Mouse (Mus musculus) gastrocnemius, postnatal 4 days (tissue): ENCODE measurements around the gene Gmcl1. TPM values are rescaled to one million over a fixed set of nuclear protein-coding genes. Genes with fewer than 3 reads are reported as not detected.
A peak's percentile ranks its signal among the peaks of the same experiment; 100 is the strongest.

ENCODE experiments used
- DNase-seq, 2 experiments: peaks; one replicate each; pipeline ENCODE4 v3.0.0; 2021 to 2022; ENCODE audit warnings: low spot score in 2 of 2, mixed read lengths in 2 of 2
- long read RNA-seq, 2 experiments: library from polyadenylated mRNA; stranded (forward); transcript quantifications; one replicate each; pipeline ENCODE4 v2.0.0; 2021
- total RNA-seq, 2 experiments: library from RNA; stranded (reverse); gene quantifications; 2 replicates each; pipeline ENCODE4 v1.2.3; 2021

Gene Gmcl1
- total RNA-seq = 1 to 10 TPM; 7.4 to 8.4 TPM
- long read RNA-seq, experiment 1, transcript Gmcl1-201 (14 exons, 2,949 nt) = major isoform, 11 of 18 reads
- long read RNA-seq, experiment 1, partial matches to known transcripts = 0 of 18 reads
- long read RNA-seq, experiment 1, other reads (novel, unspliced or antisense) = 7 of 18 reads
- long read RNA-seq, experiment 2, transcript Gmcl1-201 (14 exons, 2,949 nt) = major isoform, 16 of 21 reads
- long read RNA-seq, experiment 2, partial matches to known transcripts = 0 of 21 reads
- long read RNA-seq, experiment 2, other reads (novel, unspliced or antisense) = 5 of 21 reads

DNA sequence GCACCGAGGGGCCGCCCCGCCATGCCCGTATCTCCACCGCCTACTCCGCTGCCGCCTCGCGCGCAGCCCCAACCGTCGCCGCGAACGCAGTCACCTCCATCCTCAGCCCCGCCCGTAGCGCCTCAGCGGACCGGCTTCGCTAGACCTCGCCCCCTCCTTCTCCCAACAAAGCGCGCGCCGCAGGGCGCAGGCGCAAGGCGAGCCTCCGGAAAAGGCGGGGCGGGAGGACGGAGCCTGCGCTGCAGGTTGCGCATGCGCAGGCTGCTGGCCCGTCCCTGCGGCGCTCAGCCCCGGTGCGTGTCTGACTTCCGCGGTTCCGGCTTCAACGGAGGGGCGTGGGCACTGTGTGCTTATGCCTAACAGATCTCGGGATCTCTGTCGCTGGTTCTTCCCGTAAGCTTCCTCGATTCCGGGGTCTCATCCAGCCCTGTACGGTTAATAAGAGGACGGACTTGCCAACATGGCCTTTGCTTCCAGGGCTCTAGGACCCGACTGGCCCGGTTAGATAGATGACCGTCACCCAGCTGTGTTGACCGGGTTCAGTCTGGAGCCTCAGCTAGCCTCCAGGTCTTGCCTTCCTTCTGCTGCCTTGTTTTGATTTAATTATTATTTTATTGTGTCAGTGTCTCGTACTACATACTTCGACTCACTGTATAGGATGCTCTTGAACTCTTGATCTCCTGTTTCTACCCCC lies at the start of gene Gmcl1:
Gmcl1 (minus strand) TSS at position 201 of the 694 bp plus-strand sequence.
- peak; percentile 87 to 94 for DNase-seq

DNA sequence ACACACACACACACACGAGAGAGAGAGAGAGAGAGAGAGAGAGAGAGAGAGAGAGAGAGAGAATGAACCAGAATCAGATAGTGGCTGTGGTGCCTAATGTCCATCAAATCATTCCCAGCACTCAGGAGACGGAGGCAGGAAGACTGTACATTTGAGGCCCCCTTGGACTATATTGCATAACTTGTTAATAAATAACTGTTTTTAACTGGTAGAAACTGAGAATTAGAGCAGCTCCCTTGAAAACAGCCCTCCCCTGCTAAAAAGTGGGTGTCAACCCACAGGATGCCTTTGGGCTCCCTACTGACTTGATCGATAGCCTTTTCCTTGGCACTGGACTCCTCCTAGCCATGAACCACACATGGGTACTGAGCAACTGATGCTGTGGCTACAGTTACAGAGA lies 49.2 kb upstream of the Gmcl1 start:
- DNase-seq = no peak

DNA sequence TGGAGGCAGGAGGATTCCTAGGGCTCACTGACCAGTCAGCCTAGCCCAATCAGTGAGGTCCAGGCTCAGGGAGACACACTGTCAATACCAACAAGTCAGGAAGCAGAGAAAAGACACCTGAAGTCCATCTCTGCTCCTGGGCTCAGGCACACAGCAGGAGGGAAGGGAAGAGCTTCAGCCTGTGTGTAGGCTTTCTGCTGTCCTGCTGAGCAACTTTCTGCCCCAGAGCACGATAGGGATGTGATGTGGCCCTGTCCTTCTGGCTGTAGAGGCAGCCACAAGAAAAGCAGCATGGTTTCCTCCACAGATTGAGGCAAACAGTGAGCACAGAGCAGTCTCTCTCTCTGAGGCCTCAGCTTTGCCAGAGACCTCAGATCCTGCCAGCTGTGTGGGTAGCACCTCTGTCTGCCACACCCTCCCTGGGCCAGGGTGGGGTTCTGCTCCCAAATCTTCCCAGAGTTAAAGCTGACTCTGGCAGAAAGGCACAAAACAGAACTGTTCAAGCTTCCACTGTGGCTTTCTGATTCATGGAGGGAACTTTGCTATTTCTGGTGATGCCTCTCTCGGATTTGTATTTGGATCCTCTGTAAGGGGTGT lies 48.3 kb upstream of the Gmcl1 start:
- DNase-seq = no peak

DNA sequence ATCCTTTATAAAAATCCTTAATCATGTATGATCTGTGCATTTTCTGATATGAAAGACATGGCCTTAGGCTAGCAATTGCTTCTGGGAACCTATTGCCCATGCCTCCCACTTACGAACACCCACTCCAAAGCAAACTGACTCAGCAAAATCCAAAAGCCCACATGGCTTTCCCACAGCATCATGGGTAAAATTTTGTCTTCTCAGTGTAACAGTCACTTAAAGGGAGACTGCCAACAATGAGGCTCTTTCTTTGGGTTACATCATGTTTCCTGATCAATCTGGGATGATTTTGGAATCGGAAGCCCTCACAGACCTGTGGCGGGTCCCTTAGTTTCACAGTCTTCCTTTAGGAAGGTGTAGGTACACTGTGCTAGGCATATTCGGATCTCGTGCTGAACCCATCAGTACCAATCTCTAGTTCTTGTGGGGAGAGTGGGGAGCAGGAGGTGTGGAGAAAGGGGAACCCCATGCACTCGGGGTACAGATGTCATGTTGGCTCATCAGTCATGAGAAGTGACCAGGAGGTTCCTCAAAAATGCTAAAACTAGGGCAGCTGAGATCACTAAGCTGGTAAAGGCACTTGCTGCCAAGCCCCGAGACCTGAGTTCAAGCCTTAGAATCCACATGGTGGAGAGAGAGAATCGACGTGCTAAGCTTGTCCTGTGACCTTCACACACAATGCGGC lies 45.9 kb upstream of the Gmcl1 start:
- no peak for DNase-seq

DNA sequence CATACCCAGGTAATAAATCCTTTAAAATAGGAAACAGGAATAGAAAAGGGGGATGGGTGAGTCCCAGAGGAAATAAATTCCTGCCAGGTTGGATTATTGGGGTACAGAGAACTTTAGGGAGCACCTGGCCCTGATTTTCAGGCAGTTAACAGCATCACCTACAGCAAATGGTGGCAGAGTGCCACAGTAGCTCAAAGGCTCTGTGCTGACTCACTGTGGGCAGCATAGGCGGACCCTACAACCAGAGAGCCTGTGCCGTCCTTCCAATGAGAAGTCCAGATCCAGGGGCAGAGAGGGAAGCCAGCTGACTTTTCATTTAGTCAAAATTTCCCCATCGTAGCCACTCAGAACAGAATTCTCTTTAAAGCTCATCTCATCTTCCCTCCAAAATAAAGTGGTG lies 44.0 kb upstream of the Gmcl1 start:
- no peak for DNase-seq

DNA sequence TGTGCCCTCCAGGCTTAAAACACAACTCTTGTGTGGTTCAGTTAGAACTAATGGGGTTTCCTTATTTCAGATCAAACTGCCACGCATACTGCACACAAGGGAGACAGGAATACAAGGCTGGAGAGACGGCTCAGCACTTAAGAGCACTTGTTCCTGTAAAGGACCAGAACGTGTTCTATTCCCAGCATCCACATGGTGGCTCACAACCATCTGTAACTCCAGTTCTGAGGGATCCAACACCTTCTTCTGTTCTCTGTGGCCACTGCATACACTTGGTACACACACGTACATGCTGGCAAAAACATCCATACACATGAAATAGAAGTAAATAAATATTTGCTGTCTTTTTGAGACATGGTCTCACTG lies 43.5 kb upstream of the Gmcl1 start:
- DNase-seq = no peak

DNA sequence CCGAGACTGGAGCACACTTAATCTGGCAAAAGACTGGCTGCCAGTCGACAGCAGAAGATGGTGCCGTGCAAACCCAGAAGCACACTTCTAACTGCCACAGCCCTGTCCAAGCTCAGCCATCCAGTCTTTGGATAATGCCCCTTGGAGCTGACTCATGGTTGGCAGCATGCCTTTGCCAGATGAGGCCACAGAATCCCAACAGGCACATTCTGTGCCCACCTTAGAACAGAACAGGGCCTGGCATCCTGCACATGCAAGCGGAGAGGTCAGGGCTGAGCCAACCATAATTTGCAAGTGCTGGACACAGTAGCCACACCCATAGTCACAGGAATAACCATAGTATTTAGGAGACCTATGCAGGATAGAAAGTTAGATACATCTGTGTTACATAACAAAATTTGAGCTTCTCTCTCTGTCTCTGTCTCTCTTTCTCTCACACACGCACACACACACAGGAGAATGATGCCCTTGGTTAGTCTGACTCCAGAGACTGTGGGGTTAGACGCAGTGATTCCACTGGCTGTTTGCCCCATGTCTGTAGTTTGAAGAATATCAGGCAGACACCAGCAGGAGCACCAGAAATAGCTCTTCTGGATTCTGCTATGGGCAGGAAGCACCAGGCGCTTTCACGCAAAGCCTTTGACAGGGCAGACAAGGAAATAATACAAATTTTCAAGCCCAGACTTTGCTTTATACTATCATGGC lies 43.0 kb upstream of the Gmcl1 start:
- DNase-seq = peak in 1 of 2 experiments; percentile 18

DNA sequence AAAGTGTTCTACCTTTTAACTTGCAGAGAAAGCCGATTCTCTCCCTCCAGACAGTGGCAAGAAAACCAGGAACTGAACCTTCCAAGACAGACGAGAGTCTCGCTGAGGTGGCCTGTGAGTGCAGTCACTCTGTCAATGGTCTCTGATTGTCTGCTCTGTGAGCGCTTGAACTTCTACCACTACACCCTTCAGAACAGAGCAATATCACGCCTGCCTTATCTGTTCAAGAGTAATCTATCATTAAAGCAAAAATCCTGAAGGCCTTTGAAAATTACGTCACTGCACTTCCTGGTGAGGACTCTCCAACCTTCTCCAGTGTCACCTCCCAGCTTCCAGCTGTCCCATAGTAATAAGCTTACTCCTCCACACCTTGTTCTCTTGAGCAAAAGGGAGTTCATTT lies 41.8 kb upstream of the Gmcl1 start:
- no peak for DNase-seq

DNA sequence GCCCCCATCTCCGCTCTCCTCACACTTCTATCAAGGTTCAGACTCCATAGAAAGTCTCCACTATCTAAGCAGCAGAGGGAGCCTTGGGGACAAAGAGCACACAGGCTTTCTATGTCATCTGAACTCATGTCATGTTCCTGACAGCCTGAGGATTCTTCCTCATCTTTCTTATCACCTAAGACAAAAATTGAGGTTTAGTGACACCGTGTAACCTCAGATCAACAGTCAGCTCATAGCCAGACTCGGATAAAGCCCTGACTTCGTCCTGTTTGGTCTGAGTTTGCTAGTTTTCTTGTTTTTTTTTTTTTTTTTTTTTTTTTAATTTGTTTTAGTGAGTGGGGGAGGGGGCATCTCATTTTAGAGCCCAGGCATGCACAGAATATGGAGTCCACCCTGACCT lies 40.6 kb upstream of the Gmcl1 start:
- no peak for DNase-seq

DNA sequence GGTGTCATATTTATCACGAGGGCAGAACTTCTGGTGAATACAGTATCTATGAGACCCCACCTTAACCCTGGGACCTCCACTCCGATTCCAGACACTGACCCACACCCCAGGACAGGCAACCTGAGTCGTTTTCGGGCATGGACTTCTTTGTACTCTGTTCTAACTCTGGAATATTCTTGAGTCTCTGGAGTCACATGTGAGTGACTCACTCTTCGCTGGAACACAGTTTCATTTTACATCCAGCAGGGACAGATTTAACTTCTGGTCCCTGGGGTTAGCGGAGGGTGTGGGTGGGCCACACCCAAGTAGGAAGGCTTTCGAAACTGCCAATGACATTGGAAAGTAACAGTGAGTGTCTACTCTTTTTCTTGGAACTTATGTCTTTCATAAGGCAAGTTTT lies 39.4 kb upstream of the Gmcl1 start:
- DNase-seq = no peak

DNA sequence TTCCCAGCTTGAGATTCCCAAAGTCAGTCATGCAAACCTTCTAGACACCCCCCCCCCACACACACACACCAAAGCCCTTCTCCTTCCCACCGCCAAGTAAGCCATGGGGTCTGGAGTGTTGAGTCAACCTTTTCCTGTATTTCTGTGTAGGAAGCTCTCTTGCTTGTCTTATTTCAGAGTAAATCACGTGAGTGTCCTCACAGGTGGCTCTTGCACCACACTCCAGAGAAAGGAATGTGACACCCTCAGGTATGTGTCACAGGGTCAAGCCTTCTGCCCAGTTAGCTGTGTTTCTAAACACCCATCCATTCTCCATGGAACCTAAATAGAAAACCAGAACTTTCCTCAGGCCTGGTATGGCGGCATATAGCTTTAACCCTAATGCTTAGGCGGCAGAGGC lies 35.8 kb upstream of the Gmcl1 start:
- DNase-seq = no peak

DNA sequence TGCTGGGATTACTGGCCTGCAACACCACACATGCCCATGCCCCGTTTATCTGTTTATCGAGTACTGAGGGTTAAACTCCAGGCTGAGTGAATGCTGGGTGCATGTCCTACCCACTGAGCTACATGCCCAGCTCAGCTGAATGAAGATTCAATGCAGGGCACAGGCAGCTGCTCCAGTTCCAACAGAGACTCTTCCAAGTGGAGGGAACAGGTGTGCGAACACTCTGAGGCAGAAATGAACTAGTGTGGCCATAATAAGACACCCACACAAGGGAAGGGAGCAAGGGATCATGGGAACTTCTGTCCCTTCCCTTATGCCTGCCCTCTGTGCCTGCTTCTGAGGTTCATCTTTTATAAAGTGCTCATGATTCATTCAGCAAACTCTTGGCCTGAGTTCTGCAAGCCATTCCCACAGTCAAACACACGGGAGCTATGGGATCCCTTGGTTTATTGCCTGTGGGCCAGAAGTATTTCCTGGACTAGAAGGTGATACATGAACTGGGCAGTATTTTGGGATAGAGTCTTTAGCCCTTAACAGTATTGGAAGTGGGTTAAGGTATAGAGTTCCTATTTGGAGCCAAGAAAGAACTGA lies 35.1 kb upstream of the Gmcl1 start:
- DNase-seq = no peak

DNA sequence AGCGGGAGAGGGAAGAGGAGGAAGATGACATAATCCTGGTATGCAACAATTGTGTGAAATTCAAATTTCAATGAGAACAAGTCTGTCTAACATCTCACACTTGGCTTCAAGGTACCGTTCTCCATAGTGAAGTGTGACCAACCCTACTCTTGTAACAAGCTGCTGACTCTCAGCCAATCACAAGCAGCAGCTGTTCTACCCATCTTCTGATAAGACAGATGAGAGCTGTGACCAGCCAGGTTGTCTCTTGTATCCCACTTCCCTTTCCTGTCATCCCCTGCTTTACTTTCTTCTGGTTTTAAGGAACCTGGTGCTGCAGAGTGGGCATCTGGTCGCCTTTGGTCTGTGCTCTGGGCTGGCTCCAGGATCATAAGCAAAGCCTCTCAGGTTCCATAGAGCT lies 34.3 kb upstream of the Gmcl1 start:
- no peak for DNase-seq

DNA sequence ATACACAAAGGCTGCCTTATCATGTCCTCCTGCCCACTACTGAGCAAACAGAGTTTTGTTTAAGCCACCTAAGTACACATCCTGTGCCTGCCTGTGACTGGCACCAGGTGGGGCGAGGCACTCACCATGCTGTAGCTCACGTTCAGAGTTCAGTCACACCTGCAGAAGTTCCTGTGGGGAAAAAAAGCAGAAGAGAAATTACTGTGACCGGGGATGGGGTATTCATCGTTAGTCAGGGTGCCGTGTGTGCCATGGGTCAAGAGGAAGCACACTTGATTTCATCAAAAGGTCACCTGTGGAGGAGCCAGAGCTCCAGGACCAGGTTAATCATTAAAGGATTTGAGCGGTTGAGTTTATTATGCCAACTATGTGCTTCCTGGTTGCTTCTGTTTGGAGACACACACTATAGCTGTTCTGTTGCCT lies 32.5 kb upstream of the Gmcl1 start:
- DNase-seq = no peak

DNA sequence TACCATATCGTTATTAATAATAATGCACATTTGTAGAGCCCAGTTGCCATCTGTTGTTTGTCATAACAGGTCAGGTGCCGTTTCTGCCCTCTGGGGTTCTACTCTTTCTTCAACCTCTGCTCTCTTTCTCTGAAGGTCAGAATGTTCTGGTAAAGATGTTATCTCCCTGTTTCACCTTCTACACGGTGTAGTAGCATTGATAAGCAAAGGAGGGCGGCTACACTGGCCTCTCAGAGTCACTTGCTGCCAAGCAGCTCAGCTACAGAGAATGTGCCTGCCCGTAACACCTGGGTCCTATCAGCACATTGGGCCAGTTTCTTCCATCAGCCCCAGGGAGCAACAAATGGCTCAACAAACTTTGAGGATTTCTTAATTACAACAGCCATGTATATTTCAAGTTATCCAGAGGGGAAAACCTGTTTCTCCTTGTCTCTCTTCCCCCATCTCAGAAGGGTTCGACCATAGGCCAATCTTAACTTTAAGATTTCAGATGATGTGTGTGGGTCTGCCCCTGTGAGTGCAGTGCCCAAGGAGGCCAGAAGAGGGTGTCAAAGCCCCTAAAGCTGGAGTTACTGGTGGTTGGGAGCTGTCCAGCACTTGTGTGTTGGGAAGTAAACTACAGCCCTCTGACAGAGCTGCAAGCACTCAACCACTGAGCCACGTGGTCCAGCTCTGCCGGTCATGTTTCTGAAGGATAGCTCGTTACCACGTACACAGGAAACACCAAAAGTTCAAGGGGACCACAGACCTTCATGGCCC lies 21.1 kb upstream of the Gmcl1 start:
- no peak for DNase-seq

DNA sequence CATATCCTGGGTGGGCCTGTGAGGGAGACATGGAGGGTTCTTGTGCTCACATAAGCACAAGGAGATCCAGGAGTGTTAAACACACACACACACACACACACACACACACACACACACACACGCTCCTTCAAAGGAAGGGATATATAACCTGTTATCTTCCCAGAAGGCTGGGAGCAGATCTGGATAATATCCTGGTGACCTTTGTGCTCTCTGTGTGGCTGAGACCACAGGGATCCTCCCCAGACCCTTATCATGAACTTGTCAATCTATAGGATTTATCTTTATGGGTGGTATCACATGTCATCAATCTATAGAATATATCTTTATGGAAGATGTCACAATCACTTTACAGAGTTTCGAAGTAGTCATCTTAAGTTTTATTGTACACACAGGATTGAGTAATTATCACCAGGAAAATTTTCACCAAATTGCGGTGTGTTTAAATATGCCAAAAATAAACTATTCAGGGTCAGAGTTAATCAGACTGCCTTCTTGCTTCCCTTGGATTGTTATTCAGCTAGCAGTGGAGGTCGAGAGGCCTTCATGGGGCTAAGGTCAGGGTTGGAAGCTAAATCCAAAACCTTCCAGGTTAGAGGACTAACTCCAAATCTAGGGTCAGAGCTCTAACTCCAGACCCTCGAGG lies 19.8 kb upstream of the Gmcl1 start:
- DNase-seq = no peak

DNA sequence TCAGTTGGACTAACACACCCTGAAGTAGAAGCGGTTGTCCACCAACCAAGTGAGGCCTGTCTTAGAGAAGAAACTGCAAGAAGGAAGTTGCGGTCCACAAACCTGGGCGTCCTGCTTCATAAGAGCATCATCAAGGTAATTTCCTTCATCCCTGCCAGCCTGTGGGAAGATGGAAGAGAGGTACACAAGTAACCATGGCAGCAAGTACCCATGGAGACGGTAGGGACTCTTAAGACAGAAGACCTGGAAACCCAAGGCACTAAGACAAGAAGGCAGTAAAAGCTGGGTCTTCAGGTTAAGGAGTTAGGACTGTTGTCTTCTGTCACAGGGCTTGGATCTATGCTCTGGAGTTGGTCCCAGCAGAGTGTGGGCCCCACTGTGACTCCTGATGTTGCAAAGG lies 17.8 kb upstream of the Gmcl1 start:
- no peak for DNase-seq

DNA sequence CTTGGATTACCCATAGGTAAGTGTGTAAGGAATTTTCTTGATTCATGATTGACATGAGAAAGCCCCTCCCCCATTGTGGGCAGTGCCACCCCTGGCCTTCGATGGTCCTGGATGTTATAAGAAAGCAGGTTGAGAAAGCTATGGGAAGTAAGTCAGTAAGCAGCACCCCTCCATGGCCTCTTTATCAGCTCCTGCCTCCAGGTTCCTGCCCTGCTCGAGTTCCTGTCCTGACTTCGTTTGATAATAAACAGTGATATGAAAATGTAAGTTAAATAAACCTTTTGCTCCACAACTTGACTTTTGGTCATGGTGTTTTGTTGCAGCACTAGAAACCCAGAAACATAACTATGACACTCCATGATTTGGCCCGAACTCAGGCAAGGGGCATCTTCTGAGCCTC lies 16.6 kb upstream of the Gmcl1 start:
- no peak for DNase-seq

DNA sequence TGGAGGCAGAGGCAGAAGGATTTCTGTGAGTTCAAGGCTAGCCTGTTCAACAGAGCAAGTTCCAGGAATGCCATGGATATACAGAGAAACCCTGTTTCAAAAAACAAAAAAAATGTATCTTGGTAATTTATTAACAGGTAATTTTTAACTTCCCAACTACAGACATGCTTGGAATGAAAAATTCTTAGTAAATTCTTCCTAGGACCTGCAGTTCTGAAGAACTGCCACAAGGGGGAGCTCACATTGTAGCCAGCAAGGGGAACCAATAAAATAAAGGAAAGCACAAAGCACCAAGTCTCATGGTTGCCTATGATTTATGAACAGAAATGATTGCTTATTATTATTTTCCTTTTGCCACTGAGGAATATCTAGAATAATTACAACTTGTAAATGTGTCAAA lies 14.0 kb upstream of the Gmcl1 start:
- DNase-seq = peak in 1 of 2 experiments; percentile 29

DNA sequence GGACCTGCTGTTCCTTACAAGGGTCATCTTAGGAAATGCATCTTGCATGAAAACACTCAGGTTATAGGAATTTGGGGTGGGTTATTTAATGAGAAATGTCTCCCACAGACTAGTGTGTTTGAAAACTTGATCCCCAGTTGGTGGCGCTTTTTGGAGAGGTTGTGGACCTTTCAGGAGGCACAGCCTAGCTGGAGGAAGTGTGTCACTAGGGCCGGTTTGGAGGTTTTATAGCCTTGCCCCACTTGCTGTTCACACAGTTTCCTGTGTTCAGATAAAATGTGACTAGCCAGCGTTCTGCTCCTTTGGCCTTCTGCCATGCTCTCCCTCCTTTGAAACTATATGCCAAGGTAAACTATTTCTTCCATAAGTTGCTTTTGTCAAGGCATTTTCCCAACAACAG lies 7.5 kb upstream of the Gmcl1 start:
- no peak for DNase-seq
